Mouse (Mus musculus) ovary, postnatal 10 days (tissue): ENCODE data around the gene Med23.

Experiments
- DNase-seq: peaks from one replicate; pipeline ENCODE4 v3.0.0; 2022; ENCODE audit warnings: low spot score

Gene Med23

DNA sequence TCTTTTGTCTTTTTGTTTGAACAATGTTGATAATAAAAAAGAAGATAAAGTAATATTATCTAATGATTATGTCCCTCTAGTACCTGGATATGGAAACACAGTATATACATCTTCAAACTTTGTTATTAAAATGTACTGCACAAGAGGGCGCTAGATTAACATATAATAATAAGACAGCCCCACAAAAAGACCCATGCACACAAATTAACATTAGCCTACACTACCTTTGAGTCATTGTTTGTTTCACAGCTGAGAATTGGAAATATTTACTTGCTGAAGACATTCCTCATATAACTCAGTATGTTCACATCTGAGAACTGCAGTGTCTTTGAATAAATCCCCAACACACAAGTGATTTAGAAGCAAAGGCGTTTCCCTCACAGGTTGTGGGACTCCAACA lies 91.3 kb downstream of the Med23 start:
- no peak for DNase-seq

- no peak for DNase-seq
Observed at GRCm38 (mm10) chr10:24961889-24962288, 92.1 kb downstream of the Med23 start.
